Mouse (Mus musculus) adrenal gland, postnatal 36 days (tissue): Measurements from ENCODE around the gene Olfr181. TPM values are rescaled to one million over a fixed set of nuclear protein-coding genes. Genes with fewer than 3 reads are reported as not detected.

Source experiments
- DNase-seq, 2 experiments: peaks; one replicate each; pipeline ENCODE4 v3.0.0; 2021; ENCODE audit warnings: mixed read lengths in 1 of 2
- long read RNA-seq, 2 experiments: library from polyadenylated mRNA; stranded (forward); transcript quantifications; one replicate each; pipeline ENCODE4 v2.0.0; 2021; ENCODE audit warnings: borderline sequencing depth in 2 of 2
- total RNA-seq, 2 experiments: library from RNA; stranded (reverse); gene quantifications; 2 replicates each; pipeline ENCODE4 v1.2.3; 2021

The Olfr181 gene
- total RNA-seq = not detected
- long read RNA-seq, experiment 1 = 0 reads
- long read RNA-seq, experiment 2 = 0 reads

DNA sequence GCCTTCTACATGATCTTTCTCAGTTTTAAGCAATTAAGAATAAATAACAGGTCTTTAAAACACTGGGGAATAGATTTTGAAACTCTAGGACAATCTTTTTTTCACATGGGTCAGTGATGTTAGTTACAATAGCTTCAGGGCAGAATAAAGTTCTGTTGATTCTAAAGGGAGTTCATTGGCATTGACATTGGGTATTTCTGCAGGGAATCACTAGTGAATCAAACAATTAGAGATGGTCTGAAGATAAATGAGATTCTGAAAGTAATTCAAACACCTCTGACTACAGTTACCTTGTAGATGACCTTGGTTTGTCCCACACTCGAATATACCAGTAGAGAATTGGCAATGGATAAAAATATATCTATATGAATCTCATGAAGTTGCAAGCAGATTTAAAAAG, at the start of gene Olfr181:
Gene Olfr181 (minus strand): TSS at position 101 of the 400 bp plus-strand sequence.
- no peak for DNase-seq

DNA sequence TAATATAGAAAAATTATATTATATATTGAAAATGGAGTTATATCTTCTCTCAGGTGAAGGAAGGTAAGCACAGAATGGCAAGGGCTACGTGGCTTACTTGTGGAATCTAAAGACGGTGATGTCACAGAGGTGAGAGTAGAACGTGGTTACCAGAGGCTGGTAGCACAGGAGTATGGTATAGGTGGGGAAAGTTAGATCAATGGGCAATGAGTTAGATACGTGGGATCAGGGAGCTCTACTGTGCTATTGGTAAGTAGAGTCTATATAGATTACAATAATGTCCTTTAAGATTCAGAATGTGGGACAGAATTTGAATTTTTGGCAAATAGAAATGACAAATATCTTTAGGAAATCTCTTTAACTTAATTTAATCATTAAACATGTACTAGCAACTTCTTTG, 737 bp upstream of the Olfr181 start, which contains the start of gene Olfr180:
Gene Olfr180 (minus strand): TSS at position 101 of the 400 bp plus-strand sequence.
- no peak for DNase-seq

DNA sequence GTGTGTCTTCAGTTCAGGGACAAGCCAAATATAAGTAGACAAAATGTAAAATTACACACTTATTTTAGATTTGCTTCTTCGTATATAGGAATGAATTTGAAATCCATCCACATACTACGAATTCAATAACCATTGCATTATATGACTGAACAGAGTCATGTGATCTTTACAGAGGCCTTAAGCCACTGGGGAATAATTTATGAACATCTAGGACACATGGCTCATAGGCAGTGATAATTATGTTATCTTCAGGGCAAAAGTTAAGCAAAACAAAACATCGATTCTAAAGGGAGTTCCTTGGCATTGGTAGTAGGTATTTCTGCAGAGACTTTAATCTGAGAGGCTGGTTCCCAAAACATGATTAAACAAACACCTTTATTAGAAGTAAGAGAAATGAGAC, 36.6 kb downstream of the Olfr181 start, which contains the start of gene Olfr178:
Gene Olfr178 (minus strand): TSS at position 101 of the 400 bp plus-strand sequence.
- DNase-seq = no peak

DNA sequence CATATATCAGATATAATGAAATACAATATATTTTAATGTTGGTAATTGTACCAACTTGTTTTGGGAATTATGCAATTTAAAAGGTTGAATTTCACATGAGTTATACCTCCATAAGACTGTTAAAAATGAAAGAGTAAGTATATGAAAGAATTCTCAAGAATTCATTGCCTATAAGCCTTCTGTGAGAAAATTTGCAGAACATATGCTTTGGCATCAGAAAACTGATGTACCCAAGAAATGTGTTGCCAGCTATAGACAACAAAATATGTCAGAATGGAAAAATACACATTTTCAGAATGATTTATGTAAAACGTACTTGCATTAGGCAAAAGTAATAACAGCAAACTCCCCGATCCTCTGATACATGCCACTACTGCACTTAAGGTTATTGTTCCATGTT, 44.1 kb downstream of the Olfr181 start:
- DNase-seq = no peak

Other genes with a start within 250 kb of the Olfr181 start
- gene Gpr15, start 209.7 kb downstream of the Olfr181 start, total RNA-seq = not detected
- gene Cldnd1, start 200.8 kb downstream of the Olfr181 start, total RNA-seq = 10 to 100 TPM; 67.0 to 92.3 TPM
- gene Olfr172, start 165.6 kb downstream of the Olfr181 start, total RNA-seq = not detected
- not detected for gene Olfr173, start 128.5 kb downstream of the Olfr181 start, total RNA-seq
- not detected for gene Olfr175-ps1, start 102.0 kb downstream of the Olfr181 start, total RNA-seq
- not detected for gene Olfr177, start 54.0 kb downstream of the Olfr181 start, total RNA-seq
- not detected for gene Olfr178, start 36.7 kb downstream of the Olfr181 start, total RNA-seq
- gene Olfr180, start 637 bp upstream of the Olfr181 start, total RNA-seq = not detected
- gene Olfr183, start 66.6 kb upstream of the Olfr181 start, total RNA-seq = not detected
- not detected for gene Olfr186, start 101.5 kb upstream of the Olfr181 start, total RNA-seq
- gene Olfr187, start 111.0 kb upstream of the Olfr181 start, total RNA-seq = not detected
- gene Olfr190, start 149.2 kb upstream of the Olfr181 start, total RNA-seq = not detected
- not detected for gene Olfr191, start 161.1 kb upstream of the Olfr181 start, total RNA-seq
- not detected for gene Olfr193, start 183.1 kb upstream of the Olfr181 start, total RNA-seq
- not detected for gene Olfr194, start 192.3 kb upstream of the Olfr181 start, total RNA-seq
- not detected for gene Olfr195, start 218.3 kb upstream of the Olfr181 start, total RNA-seq
- not detected for gene Olfr196, start 241.7 kb upstream of the Olfr181 start, total RNA-seq